Mouse (Mus musculus): Measurements from ENCODE around the gene Zdhhc11. TPM values are rescaled to one million over a fixed set of nuclear protein-coding genes. Genes with fewer than 3 reads are reported as not detected.
"Not testable (repeated sequence)": the region's sequence is repeated elsewhere in the genome, so short reads cannot be mapped to it uniquely, and the experiment has no call there.

The Zdhhc11 gene
- total RNA-seq, 2 experiments from 2014 or later: not detected

GRCm38 (mm10) chr13:74009791-74010614 is 46.4 kb downstream of the Zdhhc11 start:
- no peak for TF ChIP-seq CTCF (IDR thresholded peaks at IDR 0.05)
- peak overlapping the region; percentile 85 for H3K4me3 ChIP-seq
- intact Hi-C loops (cut with DNase I): loop anchor here (2.0 kb wide), 2 partner anchors 17 to 39 kb away; no protein-coding TSS in a partner anchor
- peak overlapping the region; percentile 92 for H3K27ac ChIP-seq
- peak; percentile 80 for DNase-seq

GRCm38 (mm10) chr13:74010678-74011077 is 47.0 kb downstream of the Zdhhc11 start:
- Histone ChIP-seq H3K4me3 (peak overlapping the region; percentile 85), H3K27ac (peak overlapping the region; percentile 92)
- intact Hi-C loops (cut with DNase I): no loop called here
- DNase-seq: peak; percentile 36
- TF ChIP-seq CTCF (IDR thresholded peaks at IDR 0.05): no peak

GRCm38 (mm10) chr13:74015908-74016307 is 52.3 kb downstream of the Zdhhc11 start:
- DNase-seq: no peak
- intact Hi-C loops (cut with DNase I): no loop called here
- Histone ChIP-seq H3K4me3 (no peak overlapping the region), H3K27ac (peak overlapping the region; percentile 24; the same call in 1 of the 2 replicates)
- no peak for TF ChIP-seq CTCF (IDR thresholded peaks at IDR 0.05)

GRCm38 (mm10) chr13:74017426-74017825 is 53.8 kb downstream of the Zdhhc11 start:
- intact Hi-C loops (cut with DNase I): no loop called here
- TF ChIP-seq CTCF (IDR thresholded peaks at IDR 0.05): no peak
- no peak for DNase-seq
- no peak overlapping the region for H3K4me3 ChIP-seq
- H3K27ac ChIP-seq: peak overlapping the region; percentile 24; the same call in 1 of the 2 replicates

GRCm38 (mm10) chr13:74019006-74019405 is 55.4 kb downstream of the Zdhhc11 start:
- H3K27ac ChIP-seq; H3K4me3 ChIP-seq; intact Hi-C loops (cut with DNase I); DNase-seq: not testable (repeated sequence)

- DNase-seq: peak; percentile 49
- Histone ChIP-seq H3K4me3 (no peak overlapping the region), H3K27ac (peak overlapping the region; percentile 77)
- TF ChIP-seq CTCF (IDR thresholded peaks at IDR 0.05): no peak
- intact Hi-C loops (cut with DNase I): loop anchor here (1.0 to 2.0 kb wide), 2 partner anchors 17 to 55 kb away; partner anchors contain the start of gene Tppp
These were observed 61.8 kb downstream of the Zdhhc11 start for GRCm38 (mm10) chr13:74025151-74026081.

GRCm38 (mm10) chr13:74026215-74026614 is 62.6 kb downstream of the Zdhhc11 start:
- Histone ChIP-seq H3K4me3 (no peak overlapping the region), H3K27ac (peak overlapping the region; percentile 77)
- peak; percentile 59 for DNase-seq
- peak; percentile 87 for TF ChIP-seq CTCF (IDR thresholded peaks at IDR 0.05)
- intact Hi-C loops (cut with DNase I): loop anchor here (1.0 to 2.0 kb wide), 2 partner anchors 17 to 56 kb away; partner anchors contain the start of gene Tppp

- no peak for TF ChIP-seq CTCF (IDR thresholded peaks at IDR 0.05)
- Histone ChIP-seq H3K27ac (0 out of 2 replicates have a peak overlapping the region, but pooled peaks have one; percentile 13), H3K4me3 (no peak overlapping the region)
- DNase-seq: no peak
- intact Hi-C loops (cut with DNase I): no loop called here
These were observed 64.5 kb downstream of the Zdhhc11 start for GRCm38 (mm10) chr13:74028116-74028515.

- no peak for DNase-seq
- TF ChIP-seq CTCF (IDR thresholded peaks at IDR 0.05): no peak
- Histone ChIP-seq H3K27ac (peak overlapping the region; percentile 13; the same call in 1 of the 2 replicates), H3K4me3 (no peak overlapping the region)
- intact Hi-C loops (cut with DNase I): no loop called here
These were observed 65.4 kb downstream of the Zdhhc11 start for GRCm38 (mm10) chr13:74029013-74029412.

GRCm38 (mm10) chr13:74030691-74031090 is 67.0 kb downstream of the Zdhhc11 start:
- no peak for DNase-seq
- H3K27ac ChIP-seq: no peak overlapping the region
- TF ChIP-seq CTCF (IDR thresholded peaks at IDR 0.05): no peak
- H3K4me3 ChIP-seq: no peak overlapping the region
- intact Hi-C loops (cut with DNase I): no loop called here

- no peak overlapping the region for H3K27ac ChIP-seq
- no peak overlapping the region for H3K4me3 ChIP-seq
- intact Hi-C loops (cut with DNase I): no loop called here
- no peak for TF ChIP-seq CTCF (IDR thresholded peaks at IDR 0.05)
- no peak for DNase-seq
These were observed 67.5 kb downstream of the Zdhhc11 start for GRCm38 (mm10) chr13:74031133-74031532.

- no peak overlapping the region for H3K4me3 ChIP-seq
- no peak overlapping the region for H3K27ac ChIP-seq
- DNase-seq: no peak
- intact Hi-C loops (cut with DNase I): no loop called here
- TF ChIP-seq CTCF (IDR thresholded peaks at IDR 0.05): no peak
These were observed 71.1 kb downstream of the Zdhhc11 start for GRCm38 (mm10) chr13:74034756-74035155.

All from gastrocnemius, adult 2 months (tissue).